Mouse (Mus musculus) lung, postnatal 25 days (tissue): Measurements from ENCODE around the gene Eif5a.
A peak's percentile ranks its signal among the peaks of the same experiment; 100 is the strongest.
"Not testable (repeated sequence)": the region's sequence is repeated elsewhere in the genome, so short reads cannot be mapped to it uniquely, and the experiment has no call there.

ENCODE experiments used
- DNase-seq: peaks from one replicate; pipeline ENCODE4 v3.0.0; 2022; ENCODE audit warnings: low spot score

The Eif5a gene

GRCm38 (mm10) chr11:69945997-69946891 lies 24.5 kb upstream of the Eif5a start:
- DNase-seq: no peak

DNA sequence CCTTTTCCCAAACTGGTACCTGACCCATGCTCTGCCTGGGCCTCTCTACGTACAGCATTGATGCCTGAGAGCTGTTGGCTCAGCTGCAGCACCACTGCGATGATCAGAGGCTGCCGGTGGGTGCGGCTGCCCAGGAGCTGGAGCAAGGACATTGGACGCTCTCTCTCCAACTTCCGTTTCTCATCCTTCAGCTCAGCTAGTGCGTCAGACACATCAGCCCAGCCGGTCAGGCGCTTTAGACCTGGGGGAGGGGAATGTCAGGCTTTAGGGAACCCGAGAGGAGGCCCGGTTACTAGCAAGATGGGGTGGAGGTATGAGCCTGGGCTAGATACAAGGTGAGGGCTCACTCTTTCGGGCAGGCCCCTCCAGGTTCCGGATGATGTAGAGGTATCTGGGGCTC lies 23.5 kb upstream of the Eif5a start:
- DNase-seq: no peak

DNA sequence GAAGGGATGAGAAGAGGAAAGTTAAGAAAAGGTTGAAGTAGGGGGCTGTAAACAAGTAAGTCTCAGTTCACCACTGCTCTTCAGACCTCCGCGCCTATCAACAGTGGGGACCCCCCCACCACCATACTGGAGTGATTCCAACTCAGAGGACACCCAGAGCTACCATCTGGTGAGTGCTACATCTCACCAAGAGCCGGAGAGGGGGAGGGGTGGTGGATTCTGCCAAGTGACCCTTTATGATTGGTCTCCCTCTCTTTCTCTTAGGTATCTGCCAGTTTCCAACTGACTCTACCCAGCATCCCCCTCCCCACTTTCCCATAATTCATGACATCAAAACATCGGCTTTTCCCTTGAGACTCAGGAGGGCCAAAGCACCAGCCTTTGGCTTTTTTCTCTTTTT lies 19.2 kb upstream of the Eif5a start:
- DNase-seq: no peak

- DNase-seq: no peak
Observed at GRCm38 (mm10) chr11:69939731-69940130, 18.0 kb upstream of the Eif5a start.

DNA sequence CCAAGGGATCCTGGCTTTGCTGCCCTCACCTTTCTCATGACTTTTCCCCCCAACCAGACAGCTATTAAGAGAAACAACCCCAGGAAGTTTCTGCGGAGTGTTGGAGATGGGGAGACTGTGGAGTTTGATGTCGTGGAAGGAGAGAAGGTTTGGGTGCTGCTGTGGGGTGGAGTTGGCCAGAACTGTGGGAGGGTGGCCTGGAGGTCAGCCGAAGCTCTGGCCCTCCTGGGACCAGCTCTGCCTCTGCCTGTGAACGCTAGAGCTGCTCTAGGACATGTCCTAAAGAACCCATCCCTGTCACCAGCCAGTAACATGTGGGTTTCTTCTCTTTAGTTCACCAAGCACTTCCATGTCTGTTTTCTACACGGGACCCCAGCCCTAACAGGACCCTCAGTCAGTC lies 17.4 kb upstream of the Eif5a start:
- DNase-seq: no peak

DNA sequence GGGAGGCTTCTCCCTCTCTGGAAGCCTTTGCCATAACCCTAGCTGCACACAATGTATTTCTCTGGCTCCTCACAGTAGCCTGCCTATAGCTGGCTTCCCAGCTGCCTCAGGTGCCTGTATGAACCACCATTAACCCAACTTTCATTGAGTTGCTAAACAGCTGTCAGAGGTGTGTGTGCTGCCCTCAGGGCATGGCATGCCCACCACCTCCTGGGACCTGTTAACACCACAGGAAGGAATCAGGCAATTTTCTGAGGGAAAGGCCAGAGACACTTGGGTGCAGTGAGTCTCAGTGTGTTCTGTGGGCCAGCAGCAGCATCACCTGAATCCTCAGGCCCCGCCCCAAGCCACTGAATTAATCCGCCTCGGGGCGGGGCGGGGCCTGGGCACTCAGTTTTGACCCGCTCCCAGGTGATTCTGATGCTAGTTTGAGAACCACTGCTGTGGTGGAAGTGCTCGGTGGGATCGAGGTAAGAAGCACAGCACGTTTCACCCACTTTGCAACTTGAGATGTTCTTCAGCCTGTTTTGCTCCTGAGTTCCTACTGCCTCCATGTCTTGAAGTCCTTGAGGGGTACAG lies 16.7 kb upstream of the Eif5a start:
- DNase-seq: no peak

- DNase-seq: no peak
Observed at GRCm38 (mm10) chr11:69937834-69938233, 16.1 kb upstream of the Eif5a start.

DNA sequence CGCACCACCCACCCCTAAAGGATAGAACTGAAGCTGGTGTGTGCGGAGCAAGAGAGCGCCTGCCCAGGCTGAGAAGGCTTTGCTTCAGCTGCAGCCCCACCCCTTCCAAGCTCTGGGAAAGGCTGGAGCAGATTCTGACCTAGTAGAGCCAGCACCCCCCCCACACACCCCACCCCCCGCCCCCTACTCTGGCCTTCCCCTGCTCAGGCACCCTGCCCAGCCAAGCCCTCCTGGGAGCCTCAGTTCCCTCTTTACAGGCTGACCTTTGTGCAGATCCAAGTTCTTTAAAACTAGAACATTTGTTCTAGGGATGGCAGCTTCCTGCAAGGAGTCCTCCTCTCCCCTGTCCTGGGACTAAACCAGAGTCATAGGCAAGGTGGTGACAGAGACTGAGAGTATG lies 15.6 kb upstream of the Eif5a start:
- DNase-seq: no peak

GRCm38 (mm10) chr11:69936714-69937347 lies 15.1 kb upstream of the Eif5a start:
- no peak for DNase-seq

GRCm38 (mm10) chr11:69936156-69936555 lies 14.4 kb upstream of the Eif5a start:
- DNase-seq: no peak

DNA sequence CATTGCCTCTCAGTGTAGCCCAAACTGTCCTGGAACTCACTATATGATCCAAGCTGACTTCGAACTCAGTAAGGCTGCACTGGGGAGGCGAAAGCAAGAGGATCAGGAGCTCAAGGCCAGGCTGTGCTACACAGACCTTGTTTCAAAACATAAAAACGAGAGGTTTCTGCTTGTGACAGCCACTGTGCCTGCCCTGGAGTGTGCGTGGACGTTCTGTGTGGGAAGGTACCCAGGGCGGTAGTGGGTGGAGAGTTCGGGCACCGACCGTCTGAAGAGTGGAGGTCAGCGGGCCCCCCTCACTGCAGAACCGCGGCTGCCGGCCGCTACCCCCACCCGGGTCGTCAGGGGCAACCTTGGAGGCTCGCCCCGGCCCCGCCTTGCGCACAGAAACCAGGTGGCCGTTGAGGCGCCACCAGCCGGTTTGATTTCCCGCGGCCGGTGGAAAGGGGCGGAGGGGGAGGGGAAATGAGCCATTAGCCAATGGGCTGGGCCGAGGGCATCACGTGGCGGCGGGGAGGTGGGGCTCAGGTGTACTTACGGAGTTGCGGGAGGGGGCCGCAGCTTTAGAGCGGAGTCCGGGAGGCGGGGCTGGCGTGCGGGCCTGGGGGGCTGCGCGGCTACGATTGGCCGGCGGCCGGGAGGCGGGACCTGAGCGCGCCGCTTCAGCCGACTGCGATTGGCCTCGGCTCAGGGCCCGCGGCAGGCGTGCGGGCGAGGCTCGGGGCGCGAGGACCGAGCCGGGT lies 13.6 kb upstream of the Eif5a start, which contains the start of gene Ybx2:
Ybx2 (plus strand) TSS at position 660 of the 743 bp plus-strand sequence.
- peak; percentile 86 for DNase-seq

DNA sequence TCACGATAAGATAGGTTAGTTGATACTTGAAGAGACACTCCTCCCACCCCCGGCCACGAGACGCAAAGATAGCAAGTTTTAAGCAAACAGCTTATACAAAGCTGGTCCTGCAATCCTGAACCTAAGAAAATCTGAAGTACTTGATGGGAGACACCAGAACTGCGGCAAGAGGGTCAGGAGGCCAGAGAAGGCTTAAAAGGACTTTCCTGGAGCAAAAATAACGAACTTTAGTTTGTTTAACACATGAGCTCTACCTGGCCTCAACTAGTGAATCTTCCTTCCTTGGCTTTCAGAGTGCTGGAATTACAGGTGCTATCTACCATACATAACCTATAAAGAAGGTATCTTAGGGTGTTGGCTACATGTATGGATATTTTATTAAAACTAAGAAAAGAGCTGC lies 12.9 kb upstream of the Eif5a start:
- DNase-seq: no peak

DNA sequence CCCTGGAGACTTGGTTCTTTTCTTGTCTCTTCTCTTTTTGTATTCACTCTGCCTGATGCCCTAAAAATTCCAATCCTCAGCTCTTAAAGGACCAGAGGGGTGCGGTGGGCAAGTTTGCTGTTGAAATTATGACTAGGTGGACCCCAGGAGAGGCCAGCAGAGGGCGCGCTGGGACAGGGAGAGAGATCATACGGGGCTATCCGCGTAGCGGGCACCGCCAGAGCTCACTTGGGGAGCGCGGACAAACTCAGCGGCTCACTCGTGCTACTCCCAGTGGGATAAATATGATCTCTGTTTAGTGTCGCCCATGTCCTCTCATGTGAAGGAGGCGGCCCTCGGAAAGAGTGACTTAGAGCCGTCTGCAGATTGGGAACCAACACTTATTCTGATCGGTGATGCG lies 12.4 kb upstream of the Eif5a start:
- peak; percentile 92 for DNase-seq

- DNase-seq: no peak
Observed at GRCm38 (mm10) chr11:69933066-69933465, 11.3 kb upstream of the Eif5a start.

DNA sequence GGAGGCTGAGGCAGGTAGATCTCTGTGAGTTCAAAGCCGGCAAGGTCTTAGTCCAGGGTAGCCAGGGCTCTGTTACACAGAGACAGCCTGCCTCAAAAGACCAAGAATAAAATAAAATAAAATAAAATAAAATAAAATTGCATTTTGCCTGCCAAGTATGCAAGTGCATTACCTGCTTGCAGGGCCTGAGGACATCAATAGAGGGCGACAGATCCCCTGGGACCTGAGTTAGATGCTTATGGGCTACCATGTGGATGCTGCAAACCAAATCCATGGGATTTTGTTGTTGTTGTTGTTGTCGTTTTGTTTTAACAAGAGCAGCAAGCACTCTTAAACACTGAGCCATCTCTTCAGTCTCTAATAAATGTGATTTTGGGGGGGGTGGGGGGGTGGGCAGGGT lies 10.5 kb upstream of the Eif5a start:
- DNase-seq: no peak

DNA sequence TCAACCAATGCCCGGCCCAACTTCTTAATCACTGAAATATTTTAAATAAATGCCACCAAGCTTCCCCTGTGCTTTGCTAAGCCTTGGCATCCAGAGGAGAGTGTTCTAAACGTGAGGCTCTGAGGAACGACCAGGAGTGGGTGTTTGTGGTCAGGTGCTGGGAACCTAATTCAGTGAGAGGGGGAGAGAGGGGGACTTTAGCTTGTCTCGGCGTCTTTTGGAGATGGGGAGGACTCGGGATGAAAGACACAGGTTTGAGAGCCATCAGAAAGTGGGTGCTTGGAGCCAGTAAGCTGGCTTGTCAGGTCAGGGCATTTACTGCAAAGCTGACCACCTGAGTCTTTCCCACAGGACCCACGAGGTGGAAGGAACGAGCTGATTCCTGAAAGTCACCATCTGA lies 10.0 kb upstream of the Eif5a start:
- DNase-seq: no peak

- peak; percentile 55 for DNase-seq
Observed at GRCm38 (mm10) chr11:69930967-69931537, 9.3 kb upstream of the Eif5a start.

GRCm38 (mm10) chr11:69930176-69930575 lies 8.4 kb upstream of the Eif5a start:
- DNase-seq: not testable (repeated sequence)

DNA sequence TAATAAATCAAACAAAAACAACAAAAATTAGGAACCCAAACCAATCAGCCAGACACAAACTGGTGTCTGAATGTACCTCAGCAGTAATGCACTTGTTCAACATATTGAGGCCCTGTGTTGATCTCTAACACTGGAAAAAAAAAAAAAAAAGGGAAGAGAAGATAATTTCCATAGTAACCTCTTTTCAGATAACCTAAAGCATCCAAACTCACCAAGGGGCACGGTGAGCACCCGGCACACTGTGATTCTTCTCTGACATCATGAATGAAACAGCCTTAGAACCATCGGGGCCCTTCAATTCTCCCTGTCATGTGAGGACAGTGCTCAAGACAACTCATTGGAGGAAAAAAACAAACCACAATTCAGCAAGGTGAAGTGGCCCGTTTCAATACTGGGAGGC lies 8.0 kb upstream of the Eif5a start:
- DNase-seq: no peak

DNA sequence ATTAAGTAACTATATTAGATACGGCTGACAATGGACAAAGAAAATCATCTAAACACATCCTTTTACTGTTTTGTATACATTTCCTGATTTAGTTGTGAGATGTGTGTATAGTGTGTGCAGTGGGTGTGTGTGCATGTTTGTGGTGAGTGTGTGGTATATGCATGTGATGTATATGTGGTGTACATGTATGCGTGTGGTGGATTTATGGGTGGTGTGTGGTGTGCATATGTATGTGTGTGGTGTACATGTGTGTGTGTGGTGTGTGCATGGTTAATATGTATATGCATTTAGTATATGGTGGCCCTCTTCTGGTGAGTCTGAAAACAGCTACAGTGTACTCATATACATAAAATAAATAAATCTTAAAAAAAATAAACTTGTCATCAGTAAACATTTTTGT lies 5.7 kb upstream of the Eif5a start:
- DNase-seq: no peak

GRCm38 (mm10) chr11:69922796-69923195 lies 1.0 kb upstream of the Eif5a start:
- DNase-seq: no peak
